Mouse (Mus musculus): ENCODE data around the gene Gm3448.

The Gm3448 gene

DNA sequence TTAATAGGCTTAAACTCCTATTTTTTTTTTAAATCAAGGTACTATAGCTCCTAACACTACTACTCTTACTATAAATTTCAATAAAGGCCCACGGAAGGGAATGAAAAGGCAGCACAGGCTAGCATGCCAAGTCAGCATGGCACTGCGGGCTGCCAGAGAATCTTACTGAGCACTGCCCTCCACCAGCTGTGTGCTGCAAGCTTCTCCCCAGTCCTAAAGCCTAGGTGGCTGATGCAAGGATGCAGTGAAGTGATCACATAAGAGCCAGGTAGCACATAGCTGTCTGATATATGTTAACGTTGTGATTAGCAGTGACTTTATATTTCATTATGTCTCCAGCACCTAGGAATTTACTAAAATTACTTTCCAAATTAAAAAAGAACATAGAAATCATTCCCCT is 81.4 kb downstream of the Gm3448 start:
- no peak for DNase-seq (ENCODE audit: low read depth)

GRCm38 (mm10) chr17:14958686-14959327 is 82.5 kb downstream of the Gm3448 start:
- no peak for DNase-seq (ENCODE audit: low read depth)

- no peak for DNase-seq (ENCODE audit: low read depth)
Observed at GRCm38 (mm10) chr17:14953452-14953851, 87.9 kb downstream of the Gm3448 start.

DNA sequence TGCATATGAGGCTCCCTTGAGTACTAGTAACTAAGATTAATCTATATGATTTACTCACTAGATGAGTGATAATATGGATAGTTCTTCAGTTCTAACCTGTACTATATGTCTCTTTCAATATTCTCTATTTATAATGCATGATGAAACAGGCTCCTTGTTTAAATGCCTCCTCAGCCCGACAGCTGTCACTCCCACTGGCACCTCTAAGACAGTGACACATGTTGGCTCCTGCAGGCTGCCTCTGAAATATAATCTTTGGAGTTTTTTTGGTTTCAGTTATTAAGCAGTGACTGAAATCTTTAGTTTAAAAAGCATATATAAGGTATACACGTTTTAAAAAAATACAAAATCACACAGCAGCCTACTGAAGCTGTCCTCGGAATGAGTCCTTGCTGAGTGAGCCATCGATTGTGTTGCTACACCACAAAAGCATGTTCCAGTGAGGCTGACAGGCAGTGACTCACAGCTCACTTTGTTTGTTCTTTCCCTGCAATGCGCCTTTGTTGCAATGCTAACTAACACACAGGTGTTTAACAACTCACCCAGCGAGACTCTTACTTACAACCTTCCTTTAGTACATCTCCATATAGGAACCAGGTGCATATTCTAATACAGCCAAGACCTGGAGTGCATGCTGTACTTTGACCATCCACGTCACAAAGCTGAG is 92.0 kb downstream of the Gm3448 start:
- no peak for DNase-seq (ENCODE audit: low read depth)
